Mouse (Mus musculus) layer of hippocampus, adult 8-10 months (tissue): ENCODE results near the gene Per2. TPM values are rescaled to one million over a fixed set of nuclear protein-coding genes. Genes with fewer than 3 reads are reported as not detected.

Experiments used
- DNase-seq, 2 experiments: peaks; one replicate each; pipeline ENCODE4 v3.0.0; 2022; ENCODE audit warnings: low spot score in 2 of 2
- total RNA-seq, 4 experiments: library from RNA; stranded (reverse); gene quantifications; 2 replicates each; pipeline ENCODE4 v1.2.4; 2022

Per2 gene
- total RNA-seq, 4 experiments from 2014 or later, result 20.4 to 37.6 (median 30.4) TPM

DNA sequence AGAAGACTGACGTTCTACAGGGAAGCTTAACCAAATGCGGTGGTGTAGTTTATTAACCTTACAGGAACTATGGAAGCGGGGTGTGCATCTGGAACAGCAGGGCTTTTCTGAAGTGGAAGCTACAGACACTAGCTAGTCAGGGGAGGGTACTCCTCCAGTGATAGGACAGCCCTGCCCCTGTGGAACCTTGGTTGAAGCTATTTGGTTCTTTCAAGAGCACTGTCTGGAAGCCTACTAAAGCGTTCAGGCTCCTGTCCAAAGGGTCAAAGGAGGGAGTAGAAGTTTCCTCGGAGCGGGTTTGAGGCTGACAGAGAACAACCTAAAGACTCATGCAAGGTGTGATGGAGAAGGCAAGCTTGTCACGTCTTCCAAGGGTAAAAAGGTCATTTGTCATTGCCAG, 945 bp upstream of the Per2 start:
- no peak for DNase-seq

DNA sequence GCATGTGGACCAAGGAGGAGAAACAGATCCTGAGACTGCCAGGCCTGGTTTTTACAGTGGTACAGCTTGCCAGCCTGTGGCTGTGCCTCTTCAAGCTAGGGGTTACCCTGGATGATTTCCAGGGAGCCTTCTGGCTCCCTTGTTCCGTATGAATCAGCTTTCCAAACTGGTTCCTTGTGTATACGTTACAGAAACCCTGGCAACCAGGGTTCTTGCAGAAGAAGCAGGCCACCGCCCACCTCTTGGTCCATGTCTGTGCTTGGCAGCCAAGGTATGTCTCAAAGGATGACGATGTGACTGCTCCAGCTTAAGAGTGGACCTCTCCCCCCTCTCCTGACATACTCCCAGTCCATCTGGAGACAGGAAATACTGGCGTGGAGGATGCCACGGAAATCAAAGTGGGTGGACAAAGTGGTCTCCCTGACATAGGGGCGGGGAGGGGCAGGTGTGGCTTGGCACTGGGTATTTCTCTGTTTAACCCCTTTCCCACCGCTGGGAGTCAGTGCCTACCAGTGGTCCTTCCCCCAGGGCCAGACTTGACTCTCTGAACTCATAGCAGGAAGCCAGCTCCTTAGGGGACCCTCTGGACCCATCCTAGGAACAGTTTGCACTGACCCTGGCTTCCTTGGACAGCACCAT, 782 bp downstream of the Per2 start:
- peak; percentile 42 to 52 for DNase-seq

DNA sequence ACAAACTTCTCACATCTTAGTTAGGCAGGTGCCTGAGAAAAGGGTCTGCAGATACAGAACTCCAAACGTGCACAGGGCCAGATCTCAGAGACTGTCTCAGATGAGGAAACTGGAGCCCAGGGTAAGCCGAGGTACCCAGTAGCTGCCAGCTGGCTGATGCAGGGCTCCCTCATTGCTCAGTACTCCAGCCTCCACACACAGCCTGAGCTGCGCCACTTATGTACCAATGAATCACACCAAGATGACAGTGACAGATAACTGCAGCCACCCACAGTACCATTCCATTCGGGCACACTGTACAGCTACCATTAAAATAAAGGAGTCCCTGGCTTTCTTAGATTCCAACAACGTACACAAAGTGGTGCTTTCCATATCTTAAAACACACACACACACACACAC, 1.4 kb downstream of the Per2 start:
- peak; percentile 73 to 77 for DNase-seq

DNA sequence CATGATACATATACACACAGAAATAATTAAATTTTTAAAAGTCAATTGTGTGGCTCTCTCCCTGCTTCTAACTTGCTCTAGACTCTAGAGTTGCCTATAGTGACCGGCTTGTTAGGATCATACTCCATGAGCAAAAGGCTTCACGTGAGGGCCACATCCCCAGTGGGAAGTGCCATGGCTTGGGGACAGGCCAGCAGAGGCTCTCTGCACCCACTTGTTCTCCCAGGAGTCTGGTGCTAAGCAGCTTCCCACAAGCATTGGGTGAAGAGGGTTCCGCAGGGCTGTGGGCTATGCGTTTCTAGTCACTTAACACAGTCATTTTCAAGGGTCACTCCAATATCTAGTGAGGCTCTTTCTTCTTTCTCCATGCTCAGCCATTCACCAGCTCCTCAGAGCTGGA, 2.0 kb downstream of the Per2 start:
- DNase-seq, result no peak

DNA sequence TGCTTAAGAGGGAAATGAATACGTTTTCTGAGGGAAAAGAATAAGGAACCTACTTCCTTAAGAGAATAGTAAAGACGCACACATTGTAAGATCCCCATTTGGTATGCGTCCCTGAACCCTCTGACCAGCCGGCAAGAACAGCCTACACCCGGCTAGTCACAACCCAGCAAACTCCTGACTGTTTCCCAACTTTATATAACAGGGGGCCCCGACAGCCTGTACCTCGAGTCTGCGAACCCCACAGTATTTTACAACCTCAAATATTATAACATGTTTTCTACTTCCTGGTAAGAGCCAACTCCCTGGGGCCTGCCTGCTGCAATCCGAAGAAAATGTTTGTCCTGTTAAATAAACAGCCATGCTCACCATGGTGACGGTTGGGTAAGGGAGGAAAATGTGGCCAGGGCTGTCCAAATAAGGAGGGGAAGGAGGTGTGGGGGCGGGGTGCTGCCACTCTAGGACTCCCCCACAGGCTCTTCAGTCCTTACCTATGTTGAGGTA, 2.8 kb downstream of the Per2 start:
- DNase-seq, result peak; percentile 41 to 43

DNA sequence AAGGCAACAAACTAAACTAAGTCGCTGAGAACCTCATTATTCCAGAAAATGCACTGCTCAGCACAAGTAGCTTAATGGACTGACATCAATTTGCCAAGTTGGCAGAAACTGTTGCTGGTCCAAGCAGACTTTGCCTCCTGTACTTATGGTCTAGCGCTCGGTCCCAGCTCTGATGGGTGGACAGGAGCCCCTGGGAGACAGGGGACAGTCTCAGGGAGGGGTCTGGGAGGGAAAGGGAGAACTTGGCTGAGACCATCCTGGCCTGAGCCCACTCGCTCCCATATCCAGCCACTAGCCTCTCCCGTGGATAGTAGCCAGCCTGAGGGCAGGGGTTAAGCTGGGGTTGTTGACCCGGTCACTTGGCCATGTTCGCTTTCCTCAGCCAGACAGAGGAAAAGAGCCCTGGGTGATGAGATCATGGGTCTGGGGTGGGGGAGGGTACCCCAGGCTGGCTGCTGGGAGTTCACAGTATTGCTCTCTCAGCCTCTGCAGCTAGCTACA, 3.4 kb downstream of the Per2 start:
- DNase-seq, result no peak

DNA sequence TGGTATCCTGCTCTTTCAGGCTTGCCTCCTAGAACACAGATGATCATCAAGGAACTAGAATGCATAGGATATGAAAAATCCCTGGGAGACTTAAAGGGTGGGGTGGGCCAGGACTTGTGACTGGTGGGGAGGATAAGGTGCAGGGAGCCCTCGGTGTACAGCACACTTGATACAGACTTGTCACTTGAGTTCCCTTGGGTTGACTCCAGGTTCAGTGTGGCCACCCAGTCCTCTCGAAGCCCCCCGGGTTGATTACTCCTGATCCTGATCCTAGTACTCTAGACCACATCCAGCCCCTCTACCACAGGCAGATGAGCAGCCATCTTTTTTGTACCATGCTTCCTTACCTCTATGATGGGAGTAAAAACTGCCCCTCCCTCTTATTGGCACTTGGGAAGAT, 4.2 kb downstream of the Per2 start:
- DNase-seq, result no peak

DNA sequence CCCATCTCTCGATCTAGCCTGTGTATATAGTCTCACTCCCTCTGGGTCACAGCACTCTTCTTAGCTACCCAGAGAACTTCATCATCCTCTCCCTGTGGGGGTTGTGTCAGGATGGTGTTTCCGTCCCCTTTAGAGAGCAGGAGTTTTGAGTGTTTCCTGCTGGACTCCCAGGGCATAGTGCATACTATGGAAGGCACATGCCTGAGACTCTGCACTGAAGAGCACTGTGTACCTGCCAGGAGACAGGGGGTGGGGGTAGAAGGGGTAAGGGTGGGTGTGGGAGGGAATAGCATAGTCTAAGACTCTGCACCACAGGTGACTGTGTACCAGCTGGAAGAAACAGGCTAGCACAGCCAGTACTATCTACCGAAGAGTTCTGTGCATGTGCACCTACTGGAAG, 4.8 kb downstream of the Per2 start:
- no peak for DNase-seq

DNA sequence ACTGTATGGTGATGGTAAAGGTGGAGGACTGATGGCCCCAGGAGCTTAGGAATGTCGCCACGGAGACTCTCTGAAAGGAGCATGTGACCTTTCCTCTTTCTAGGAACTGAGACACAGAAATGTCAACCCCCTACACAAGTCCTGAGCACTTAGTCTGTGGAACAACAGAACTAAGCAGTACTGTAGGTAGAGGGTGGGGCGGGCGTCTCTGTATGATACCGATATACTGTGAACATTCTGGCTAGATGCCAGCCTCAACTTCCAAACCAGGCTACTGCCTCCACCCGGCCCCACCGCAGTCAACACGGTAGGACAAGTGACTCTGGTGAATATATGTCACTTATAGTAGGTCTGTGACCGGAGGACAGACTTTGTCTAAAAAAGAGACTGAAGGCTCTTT, 5.2 kb downstream of the Per2 start:
- DNase-seq, result no peak

DNA sequence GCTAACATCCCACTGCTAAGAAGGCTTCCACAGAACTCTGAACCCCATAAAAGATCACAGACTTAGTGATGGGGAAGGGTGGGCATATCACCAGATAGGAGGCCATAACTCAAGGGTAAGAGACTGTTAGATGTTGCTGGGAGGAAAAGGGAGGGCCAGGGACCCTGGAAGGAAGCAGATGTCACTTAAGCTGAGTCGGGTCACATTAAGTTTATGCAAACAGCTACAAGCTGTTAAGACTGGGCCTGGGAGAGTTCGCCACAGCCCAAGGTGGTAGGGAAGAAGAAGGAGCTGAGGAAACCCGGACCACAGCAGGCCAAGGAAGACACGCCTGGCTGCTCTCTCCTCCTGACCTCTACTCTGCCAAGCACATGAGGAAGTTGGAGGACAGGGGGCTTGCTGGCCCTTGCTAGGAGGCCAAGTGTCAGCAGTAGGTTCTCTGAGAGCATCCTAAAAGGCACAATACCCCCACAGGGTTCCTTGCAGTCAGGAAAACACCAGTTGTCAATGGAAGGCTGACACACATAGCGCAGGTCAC, 7.5 kb downstream of the Per2 start:
- no peak for DNase-seq

DNA sequence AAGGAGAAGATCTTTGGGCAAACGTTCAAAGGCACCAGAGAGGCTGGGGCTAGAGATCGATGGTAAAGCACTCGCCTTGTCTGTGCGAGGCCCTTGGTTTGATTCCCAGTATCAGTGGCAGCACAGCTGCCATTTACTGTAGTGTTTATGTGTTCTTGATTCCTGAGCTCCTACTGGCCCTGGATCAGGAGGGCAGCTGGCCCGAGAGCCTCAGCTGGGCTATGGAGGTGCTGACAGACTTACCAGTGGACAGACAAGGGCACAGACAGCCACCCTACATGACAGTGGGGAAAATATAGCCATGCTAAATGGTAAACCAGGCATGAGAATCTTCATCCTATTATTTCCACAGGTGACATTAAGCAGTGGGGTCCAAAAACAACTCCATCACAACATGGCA, 8.3 kb downstream of the Per2 start:
- no peak for DNase-seq

DNA sequence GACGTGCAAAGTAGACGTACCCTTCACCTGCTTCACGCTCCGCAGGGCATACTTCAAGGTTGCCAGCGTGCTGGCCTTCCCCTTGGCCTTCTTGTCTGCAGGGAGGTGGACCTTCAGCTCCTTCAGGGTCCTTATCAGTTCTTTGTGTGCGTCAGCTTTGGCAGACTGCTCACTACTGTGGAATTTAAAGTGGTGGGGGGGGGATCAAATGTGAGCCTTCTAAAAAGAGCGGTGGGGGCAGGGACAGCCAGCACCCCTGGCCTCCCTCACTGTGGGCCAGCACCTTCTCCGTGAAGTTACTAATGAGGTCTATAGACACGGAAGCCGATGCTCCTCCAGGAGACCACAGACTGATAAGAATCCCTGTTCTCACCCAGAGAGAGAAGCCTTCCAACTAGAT, 10.4 kb downstream of the Per2 start:
- no peak for DNase-seq

DNA sequence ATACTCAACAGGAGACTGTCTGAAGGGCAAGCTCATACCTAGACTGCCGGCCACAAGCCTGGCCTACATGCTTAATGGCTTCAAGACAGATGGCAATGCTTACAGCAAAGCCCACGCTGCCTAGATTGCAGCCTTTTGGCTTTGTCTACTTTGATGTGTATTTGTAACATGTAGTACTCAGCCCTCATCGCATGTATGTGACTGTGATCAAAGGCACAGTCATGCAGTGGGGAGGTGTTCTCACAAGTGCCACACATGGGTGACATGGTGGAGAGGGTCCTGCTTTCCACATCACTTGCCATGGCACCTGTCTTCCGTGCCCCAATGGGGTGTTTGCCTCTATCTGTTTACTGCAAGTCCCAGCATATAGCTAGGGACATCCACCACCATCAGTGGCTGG, 12.6 kb downstream of the Per2 start:
- no peak for DNase-seq

DNA sequence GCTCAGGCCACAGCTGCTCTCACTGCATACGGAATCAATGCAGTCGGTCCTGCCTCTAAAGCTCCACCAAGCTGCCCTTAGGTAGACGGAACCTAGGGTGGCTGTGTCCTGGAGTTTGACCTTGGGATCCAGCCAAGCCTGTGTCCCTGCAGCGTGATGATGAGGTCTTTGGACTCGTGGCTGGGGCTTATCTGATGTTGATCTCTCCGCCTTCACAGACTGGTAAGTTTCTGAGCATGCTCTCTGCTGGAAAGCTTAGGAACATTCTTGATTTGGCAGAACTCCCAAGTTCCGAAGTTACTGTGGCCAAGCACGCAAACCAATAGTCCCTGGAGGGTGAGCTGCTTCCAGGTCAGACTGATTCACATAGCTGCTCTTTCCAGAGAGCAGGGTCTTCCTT, 13.1 kb downstream of the Per2 start:
- DNase-seq, result no peak

DNA sequence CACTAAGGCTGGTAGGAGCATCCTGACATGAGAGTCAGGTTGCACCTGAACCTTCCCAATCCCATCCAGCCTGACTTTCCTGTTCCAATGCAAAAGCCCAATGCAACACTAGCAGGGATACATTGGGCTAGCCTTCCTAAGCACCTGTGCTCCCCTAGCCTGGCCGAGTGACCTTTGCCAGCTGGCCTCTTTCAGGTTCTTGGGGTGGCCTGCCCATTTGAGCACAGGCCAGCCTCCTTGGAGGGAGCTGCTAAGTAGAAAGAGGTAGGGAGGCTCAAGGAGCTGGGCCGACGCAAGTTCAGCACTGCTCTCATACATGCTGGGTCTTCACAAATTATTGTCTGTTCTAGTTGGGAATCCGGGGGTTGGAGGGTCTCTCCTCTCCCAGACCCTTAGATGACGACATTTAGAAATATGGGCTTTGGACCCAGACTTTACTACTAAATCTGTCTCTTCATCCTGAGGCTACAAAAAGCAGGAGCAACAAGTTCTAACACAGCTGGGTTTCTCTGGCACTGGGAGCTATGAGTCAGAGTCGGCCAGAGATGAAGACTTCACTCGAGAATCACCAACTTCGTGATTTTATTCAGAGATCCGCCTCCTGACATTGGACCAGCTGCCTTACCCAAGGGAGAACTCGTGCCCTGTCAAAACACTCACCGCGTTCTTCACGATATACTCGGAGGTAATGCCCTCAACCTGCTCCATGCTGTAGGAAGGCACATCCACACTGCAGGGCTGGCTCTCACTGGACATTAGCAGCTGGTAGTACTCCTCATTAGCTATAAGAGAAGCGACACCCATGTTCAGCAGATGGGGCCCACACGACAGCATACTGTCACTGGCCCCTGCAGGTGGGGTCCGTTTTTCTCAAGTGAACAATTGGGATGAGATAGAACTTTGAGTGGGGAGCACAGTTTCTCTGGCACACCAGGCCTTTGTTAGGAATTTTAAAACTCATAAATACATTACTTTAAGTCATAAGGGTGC, 14.0 kb downstream of the Per2 start:
- no peak for DNase-seq

DNA sequence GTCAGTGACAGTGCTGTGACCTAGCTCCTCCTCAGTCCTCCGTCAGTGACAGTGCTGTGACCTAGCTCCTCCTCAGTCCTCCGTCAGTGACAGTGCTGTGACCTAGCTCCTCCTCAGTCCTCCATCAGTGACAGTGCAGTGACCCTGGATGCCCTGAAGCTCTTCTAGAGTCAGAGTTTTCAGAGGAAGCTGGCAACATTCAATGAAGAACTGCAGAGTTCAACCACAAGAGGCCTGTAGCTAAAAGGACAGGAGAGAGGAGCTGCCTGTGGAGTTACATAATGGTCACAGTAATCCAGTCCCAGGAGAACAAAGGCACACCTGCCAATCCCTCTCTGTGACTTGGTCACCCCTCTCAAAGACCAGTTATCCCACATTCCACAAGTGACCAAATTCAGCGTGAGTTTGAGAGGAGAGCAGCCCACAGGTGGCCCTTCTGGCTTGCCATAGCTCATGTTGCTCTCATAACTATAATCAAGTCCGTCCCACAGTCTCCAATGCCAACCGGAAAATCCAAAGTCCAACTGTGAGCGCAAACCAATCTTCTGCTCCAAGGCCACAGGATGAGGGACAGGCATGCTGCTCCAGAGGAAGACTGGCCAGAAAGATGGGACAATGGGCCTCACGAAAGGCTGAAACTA, 16.7 kb downstream of the Per2 start:
- no peak for DNase-seq

DNA sequence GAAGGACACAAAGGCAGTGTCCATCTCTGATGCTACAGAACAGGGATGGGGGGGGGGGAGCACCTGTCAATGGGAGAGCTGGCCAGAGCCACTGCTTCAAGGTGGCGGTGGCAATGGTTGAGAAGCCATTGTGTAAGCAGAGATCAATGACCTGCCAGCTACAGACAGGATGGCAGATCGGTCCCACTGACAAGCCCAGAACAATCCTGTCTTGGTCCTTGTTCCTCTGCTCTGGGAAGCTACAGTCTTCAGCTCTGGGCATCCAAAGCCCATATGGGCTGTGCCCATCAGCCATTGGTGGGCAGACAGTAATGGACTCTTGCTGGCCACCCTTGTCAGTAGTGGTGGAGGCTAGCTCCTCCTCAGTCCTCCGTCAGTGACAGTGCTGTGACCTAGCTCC, 17.3 kb downstream of the Per2 start:
- no peak for DNase-seq

DNA sequence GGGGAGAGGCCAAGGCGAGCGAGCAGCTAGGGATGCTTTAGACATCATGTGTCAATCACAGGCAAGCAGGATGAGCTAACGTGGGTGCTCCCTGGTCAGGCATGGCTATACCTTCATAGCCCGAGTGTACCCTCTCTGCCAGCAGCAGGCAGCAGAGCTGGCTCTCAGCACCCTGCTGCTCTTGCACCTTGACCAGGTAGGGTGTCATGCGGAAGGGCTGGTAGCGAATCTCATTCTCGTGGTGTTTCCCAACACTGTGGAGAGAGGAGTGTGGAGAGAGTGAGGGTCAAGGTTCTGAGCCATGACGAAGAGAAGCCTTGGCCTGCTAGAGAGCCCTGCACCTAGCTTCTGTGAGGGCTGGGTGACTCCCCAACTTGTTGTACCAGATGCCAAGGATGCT, 19.3 kb downstream of the Per2 start:
- no peak for DNase-seq

DNA sequence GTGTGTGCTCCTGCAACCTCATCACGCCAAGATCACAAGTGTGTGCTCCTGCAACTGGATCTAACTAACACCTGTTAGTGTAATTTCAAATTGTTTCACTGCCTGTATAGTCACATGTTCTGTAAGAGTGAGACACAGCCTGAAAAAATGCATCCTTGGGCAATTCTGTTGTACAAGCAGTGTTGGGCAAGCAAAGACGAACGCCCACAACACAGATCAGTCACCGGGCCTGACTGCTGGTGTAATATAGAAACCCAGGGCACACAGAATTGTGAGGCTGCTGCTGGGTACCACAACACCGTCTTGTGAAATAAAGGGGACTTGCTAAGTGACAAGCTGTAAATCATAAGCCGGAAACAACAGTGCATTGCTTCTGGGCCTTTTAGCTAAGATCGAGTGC, 21.6 kb downstream of the Per2 start:
- no peak for DNase-seq

DNA sequence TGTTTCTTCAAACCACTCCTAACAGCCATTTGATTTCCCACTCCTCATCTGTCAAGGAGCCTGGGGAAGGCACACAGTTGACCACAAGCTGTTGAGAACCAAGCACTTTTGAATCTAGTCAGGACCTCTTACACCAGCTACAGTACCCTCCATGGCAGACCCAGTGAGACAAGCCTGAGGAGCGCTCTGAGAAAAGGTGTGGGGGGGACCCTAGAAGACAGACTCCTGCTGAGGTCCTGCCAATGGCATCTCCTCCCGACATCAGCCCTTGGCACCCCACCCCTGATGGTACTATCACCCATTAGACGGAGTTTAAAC, 22.1 kb downstream of the Per2 start:
- no peak for DNase-seq

DNA sequence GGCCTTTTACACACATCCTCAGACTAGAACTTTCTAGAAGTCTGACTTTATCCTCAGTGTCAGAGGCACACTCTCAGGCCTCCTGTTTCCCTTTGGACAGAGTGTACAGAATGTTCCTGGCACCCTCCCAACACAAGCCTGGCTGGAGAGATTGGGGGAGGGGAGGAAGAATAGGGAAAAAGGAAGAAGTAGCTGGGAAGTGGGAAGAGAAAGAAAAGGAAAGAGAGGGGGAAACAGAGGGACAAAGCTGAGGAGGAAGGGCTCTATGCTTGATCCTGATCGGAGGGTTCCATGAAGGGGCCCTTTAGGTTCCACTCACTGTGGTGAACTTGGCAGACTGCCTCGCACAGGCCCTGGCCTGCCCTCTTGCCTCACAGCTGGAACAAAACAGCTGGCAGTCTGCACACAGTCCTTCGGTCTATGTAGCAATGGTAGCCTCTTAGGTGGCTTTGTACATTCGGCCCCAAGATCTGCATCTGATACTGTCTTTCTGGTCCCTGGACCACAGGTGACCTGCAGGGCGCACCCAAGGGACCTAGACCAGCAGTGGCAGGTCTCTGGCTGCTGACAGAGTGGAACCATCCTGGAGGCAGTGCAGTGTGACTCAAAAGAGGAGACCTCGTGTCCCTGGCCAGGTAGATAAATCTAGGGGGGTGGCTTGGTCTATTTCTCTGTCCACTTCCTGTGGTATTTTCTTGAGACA, 22.6 kb downstream of the Per2 start:
- DNase-seq, result peak; percentile 29 to 35
